Mouse (Mus musculus) gastrocnemius, postnatal 4 days (tissue): ENCODE data around the gene Sema3f. TPM values are rescaled to one million over a fixed set of nuclear protein-coding genes. Genes with fewer than 3 reads are reported as not detected.

Source experiments
- DNase-seq, 2 experiments: peaks; one replicate each; pipeline ENCODE4 v3.0.0; 2021 to 2022; ENCODE audit warnings: low spot score in 2 of 2, mixed read lengths in 2 of 2
- total RNA-seq, 2 experiments: library from RNA; stranded (reverse); gene quantifications; 2 replicates each; pipeline ENCODE4 v1.2.3; 2021

The Sema3f gene
- total RNA-seq, 2 experiments from 2014 or later: 26.4 to 27.2 TPM

DNA sequence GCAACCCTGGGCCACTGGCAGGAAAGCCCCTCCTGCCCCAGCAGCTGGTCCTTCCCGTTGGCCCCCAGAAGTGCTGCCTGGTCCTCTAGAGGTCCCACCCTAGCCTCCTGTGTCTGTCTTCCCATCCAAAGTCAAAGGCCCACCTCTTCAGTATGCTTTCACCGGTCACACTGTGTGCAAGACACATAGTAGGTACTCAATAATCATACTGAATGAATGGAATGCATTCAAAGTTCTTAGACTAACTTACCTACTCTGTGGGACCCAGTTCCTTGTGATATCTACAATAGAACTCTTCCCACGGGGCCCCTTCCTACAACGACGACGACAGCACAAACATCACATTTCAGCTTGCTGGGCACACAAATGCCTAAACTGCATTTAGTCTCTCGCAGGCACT, 45.0 kb downstream of the Sema3f start:
- no peak for DNase-seq

DNA sequence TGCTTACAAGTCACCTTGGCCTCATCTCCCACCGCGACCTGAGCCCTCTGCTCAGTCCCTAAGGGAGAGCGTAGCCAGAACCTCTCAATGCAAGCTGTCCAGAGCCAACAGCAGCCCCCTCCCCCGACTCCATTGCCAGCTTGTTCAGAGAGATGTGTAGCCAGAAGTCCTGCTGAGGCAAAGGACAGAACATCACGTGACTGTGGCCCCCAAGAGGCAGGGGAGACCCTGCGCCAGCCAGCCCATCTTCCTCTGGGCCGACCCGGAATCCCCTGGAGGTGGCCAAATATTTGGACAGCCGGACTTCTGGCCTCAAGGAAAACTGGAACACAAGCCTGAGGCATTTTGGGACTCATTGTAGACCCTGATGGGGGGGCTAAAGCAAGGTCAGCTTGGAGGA, 46.8 kb downstream of the Sema3f start:
- DNase-seq: no peak

- no peak for DNase-seq
Measured at GRCm38 (mm10) chr9:107662342-107662741, 47.9 kb downstream of the Sema3f start.

DNA sequence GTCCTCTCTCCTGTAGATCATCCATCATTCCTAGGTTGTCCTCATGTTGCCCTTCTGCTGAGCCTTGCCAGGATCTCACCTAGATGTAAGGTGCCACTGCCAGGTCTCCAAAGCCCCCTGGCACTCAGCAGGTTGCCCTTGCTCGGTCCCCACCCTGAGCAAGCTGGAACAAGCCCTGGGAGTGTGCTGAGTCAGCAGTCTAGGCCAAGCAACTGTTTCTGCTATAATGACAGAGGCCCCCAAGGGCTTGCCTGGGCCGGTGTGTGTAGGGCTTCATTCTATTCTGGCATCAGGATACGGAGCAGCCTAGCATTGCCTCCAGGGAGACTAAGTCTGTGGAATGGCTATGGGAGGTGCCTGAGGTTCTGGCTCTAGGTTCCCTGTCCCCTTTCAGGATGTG, 49.5 kb downstream of the Sema3f start:
- no peak for DNase-seq

- no peak for DNase-seq
Measured at GRCm38 (mm10) chr9:107659961-107660360, 50.3 kb downstream of the Sema3f start.

GRCm38 (mm10) chr9:107659551-107659950, 50.7 kb downstream of the Sema3f start:
- no peak for DNase-seq

- DNase-seq: no peak
Measured at GRCm38 (mm10) chr9:107658096-107658495, 52.2 kb downstream of the Sema3f start.

DNA sequence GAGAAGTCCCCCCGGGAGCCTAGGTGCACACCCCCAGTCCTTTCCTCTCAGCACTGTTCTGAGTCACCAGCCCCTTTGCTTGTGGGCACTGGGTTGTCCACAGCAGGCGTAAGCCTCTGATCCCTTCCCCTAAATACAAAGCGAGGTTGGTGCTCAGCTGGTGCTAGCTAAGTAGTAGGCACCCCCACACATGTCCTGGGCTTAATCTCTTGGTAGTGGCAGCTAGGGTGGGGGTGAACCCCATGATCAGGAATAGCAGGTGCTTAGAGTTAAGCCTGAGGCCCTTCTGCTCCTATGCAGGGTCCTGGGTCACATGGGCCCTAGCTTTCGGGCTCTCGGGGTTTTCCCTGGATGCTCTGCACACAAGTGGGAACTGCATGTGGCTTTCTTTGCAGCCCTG, 53.1 kb downstream of the Sema3f start:
- DNase-seq: no peak

DNA sequence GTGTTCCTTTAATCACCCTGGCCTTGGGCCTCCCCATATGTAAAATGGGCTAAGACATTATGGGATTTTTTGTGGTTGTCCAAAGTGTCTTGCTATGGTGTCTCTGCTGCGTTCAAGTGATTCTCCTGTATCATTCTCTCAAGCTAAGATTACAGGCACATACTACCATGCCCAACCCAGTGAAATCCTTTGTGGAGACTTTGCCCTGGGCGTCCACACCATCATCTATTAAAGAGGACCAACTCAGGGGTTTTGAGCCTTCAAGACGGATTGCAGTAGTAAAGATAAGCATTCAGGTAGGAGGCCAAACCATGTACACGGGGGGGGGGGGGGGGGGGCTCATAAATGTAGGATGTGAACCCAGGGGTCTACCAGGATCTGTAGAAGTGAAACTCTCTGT, 55.7 kb downstream of the Sema3f start:
- no peak for DNase-seq

DNA sequence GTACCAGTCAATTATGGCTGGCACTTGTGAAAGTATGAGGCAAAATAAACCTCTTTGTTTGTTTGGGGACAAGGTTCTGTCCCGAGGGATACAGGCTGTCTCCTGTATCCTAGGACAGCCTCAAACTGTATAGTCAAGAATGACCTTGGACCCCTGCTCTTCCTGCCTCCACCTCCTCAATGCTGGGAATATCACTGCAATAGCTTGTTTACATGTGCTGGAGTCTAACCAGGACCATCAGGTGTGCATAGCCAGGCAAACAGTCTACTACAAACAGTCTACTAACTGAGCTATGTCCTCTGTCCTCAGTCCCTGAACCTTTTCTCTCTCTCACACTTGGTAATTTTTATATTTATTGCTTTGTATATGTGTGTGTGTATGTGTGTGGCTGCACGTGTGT, 56.8 kb downstream of the Sema3f start:
- DNase-seq: no peak

DNA sequence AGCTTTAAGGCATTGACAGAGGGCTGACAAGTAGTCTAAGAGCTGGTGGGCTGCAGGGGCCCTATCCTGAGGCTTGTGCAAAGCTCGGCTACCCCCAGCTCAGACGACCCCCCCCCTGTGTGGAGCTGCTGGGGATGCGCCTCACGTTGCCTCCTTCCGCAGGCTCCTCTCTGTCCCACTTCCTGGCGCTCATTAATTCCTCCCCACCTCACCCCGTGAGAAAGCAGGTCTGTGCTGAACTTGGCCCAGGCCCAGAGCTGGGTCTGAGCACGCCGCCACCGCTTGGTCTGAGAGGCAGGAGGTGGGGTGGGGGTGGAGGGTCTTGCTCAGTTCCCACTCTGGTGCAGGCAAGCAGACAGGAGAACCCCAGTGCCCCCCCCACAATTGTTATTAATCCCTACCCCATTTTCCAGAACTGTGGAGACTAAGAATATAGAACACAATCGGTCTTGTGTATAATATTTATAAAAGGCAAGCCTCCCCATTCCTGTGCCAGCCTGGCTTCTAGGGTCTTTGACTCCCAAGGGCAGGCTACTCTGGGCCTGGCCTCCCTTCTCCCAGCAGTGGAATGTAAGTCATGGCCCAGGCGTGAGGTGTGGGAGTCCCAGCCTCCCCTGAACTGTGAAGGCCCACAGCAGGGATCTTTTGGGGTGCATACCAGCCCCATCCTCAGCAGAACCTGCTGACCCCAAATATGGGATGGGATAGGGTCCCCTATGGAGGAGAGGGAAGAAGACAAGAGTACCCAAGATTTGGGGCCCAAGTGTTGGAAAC, 59.4 kb downstream of the Sema3f start:
- DNase-seq: no peak

GRCm38 (mm10) chr9:107650225-107650624, 60.0 kb downstream of the Sema3f start:
- DNase-seq: no peak

DNA sequence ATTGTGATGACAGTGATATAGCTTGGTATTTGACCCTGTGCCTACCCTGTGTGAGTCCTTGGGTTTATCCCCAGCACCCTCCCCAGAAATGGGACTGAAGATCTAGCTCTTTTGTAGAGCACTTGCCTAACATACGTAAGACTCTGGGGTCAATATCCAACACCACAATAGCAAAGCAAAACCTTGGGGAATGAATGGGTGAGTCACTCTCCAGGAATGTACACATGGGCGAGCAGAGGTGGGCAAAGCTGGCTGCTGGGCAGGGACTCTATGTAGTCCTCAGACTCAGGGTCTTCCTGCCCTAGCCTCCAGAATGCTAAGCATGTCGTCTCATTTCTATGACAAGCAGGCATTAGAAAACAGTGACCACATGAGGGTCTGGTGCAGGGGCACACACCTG, 61.5 kb downstream of the Sema3f start:
- no peak for DNase-seq

DNA sequence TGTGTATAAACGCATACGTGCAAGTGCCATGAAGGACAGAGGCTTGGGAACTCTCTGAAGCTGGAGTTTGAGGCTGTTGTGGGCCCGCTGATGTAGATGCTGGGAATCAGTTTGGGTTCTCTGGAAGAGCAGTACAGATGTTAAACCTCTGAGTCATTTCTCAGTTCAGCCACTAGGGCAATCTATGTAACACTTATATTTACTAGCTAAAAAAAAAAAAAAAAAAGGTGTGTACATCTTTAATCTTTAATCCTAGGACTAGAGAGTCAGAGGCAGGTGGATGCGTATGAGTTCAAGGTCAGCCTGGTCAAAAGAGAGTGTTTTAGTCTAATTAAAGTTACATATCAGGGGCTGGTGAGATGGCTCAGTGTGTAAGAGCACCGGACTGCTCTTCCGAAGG, 63.3 kb downstream of the Sema3f start:
- no peak for DNase-seq

DNA sequence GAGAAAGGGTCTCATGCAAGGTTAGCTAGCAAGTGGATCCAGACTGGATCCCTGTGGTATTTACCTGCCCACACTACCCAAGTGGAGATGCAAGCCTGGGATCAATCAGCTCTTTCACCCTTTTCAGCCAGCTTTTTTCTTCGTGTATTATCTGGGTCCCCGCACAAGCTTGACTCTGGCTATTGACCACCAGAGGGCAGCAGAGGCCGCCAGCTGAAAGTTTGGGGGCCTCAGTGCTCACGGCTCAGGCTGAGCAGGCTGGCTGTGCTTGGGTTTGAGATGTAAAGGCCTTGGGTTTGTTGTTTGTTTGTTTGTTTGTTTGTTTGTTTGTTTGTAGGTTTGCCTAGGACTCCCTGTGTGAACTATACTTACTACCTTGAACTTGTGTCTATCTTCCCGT, 64.7 kb downstream of the Sema3f start:
- DNase-seq: peak; percentile 69 to 78

DNA sequence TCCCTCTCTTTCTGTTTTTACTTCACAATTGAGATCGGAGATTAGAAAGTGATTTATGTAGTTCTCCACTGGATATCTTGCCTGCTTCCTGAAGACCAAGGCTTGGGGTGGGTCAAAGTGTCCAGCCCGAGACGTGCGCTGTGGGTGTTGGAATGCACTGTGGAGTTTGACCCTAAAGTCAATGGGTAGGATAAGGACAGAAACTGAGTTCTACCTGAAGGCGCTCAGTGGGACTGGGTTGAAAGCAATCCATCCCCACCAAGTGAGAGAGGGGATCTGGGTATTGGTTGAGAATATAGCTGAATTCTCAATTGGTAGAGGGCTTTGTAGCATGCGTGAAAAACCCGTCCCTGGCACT, 65.1 kb downstream of the Sema3f start:
- no peak for DNase-seq

DNA sequence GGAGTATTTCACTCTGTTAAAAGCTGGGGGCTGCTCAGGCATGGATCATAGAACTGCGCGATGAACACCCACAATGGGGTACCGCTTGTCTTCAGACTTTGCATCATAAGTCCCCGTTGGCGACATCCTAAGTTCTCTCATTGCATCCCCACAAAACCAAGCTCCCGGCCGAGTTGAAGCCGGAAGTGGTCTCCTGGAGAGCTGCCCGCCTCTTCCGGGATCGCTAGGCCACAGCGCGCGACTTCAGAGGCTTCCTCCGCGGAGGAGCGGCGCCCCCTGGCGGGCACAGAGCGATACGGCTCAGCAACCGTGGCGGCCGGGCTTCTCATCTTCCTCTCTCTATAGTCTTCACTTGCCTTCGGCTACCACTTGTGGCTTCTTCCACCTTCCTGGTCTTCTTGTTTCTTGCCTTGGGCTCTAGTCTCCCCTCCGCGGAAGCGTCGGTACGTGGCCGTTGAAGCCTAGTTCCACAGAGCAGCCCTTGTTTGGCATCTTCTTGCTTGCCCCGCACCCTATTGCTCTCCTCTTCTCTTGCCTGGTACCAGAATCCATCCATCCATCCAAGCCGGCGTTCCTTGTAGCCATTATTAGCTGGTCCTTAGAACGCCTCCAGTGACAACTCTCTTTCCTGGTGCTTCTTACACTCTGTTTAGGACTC, 65.7 kb downstream of the Sema3f start:
- DNase-seq: peak; percentile 93 to 95

GRCm38 (mm10) chr9:107643544-107644214, 66.6 kb downstream of the Sema3f start:
- no peak for DNase-seq

- DNase-seq: no peak
Measured at GRCm38 (mm10) chr9:107641666-107642065, 68.6 kb downstream of the Sema3f start.

DNA sequence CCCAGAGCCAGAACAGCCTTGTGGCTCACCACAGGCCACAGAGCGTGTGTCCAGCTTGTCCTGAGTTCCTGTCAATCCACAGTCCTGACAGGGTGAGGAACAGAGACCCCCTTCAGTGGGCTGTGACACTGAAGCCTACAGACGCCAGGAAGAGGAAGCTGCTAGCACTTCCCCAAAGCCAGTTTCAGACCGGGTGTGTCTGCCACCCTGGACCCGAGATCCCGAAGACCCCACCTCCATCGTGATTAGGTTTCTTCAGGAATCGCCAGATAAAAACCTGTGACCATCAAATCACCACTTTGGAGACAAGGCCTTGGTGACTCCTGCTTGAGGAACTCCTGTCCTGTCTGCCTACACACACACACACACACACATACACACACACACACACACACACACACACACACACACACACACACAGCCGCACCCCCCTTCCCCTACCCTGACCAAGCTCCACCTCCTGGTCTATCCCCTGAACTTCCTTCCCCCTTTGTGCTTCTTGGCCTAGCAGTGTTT, 70.0 kb downstream of the Sema3f start:
- DNase-seq: no peak

GRCm38 (mm10) chr9:107637070-107637469, 73.2 kb downstream of the Sema3f start:
- no peak for DNase-seq
